Mouse (Mus musculus) thymus, adult 2 months (tissue): ENCODE results near the gene Pik3ca.

Source experiments
- CTCF ChIP-seq: fragments of 200-500 bp; IDR thresholded peaks from 2 replicates; pipeline ENCODE4 v1.5.1; 2012; ENCODE audit warnings: mild to moderate bottlenecking, control low read depth, low read length, moderate library complexity, borderline replicate concordance; ENCODE audit not compliant: control insufficient read depth, poor library complexity, insufficient read depth; ENCODE audit errors: extremely low read depth
- POLR2A ChIP-seq: fragments of 200-500 bp; IDR thresholded peaks from 2 replicates; pipeline ENCODE4 v1.6.1; 2012; ENCODE audit warnings: mild to moderate bottlenecking, low read length, control low read depth, moderate library complexity; ENCODE audit not compliant: control insufficient read depth, poor library complexity, insufficient read depth; ENCODE audit errors: extremely low read depth

DNA sequence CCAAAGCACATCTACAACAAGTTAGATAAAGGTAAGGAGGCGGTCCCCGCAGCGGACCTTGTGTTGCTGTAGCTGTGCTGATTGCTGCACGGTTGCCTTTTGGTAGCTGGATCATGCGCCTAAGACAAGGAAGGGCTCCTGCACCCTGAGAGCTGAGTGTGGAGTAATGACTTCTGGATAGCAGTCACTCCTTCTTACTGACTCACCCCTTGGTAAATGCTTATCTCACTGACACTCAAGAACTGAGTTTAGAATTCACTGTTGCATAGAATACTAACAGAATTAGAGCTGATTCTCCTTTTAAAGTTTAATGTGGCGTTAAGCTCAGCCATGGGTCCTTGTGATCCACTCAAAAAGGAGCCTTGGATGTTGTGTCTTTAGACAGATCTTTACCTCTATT lies 39.8 kb downstream of the Pik3ca start:
- TF ChIP-seq POLR2A (no peak), CTCF (no peak)
